Mouse (Mus musculus): ENCODE data around the gene Rnaseh2c.

Rnaseh2c gene

GRCm38 (mm10) chr19:5636036-5636570, 34.4 kb downstream of the Rnaseh2c start:
- DNase-seq (ENCODE audit: low read depth, low spot score) = no peak

GRCm38 (mm10) chr19:5636571-5637041, 34.9 kb downstream of the Rnaseh2c start:
- DNase-seq (ENCODE audit: low read depth, low spot score) = peak; percentile 66

- peak; percentile 96 for DNase-seq (ENCODE audit: low read depth, low spot score)
Observed at GRCm38 (mm10) chr19:5637069-5638047, 35.7 kb downstream of the Rnaseh2c start, which contains the start of gene Rela. Gene Rela, plus strand, starts transcription at chr19:5637483.

GRCm38 (mm10) chr19:5638416-5639005, 36.8 kb downstream of the Rnaseh2c start:
- DNase-seq (ENCODE audit: low read depth, low spot score) = no peak

- no peak for DNase-seq (ENCODE audit: low read depth, low spot score)
Observed at GRCm38 (mm10) chr19:5640339-5640738, 38.7 kb downstream of the Rnaseh2c start.

GRCm38 (mm10) chr19:5641021-5641420, 39.3 kb downstream of the Rnaseh2c start:
- no peak for DNase-seq (ENCODE audit: low read depth, low spot score)

- DNase-seq (ENCODE audit: low read depth, low spot score) = no peak
Observed at GRCm38 (mm10) chr19:5641641-5642040, 40.0 kb downstream of the Rnaseh2c start.

GRCm38 (mm10) chr19:5645280-5645679, 43.6 kb downstream of the Rnaseh2c start:
- DNase-seq (ENCODE audit: low read depth, low spot score) = no peak

- DNase-seq (ENCODE audit: low read depth, low spot score) = no peak
Observed at GRCm38 (mm10) chr19:5646731-5647330, 45.2 kb downstream of the Rnaseh2c start.

GRCm38 (mm10) chr19:5647791-5648190, 46.1 kb downstream of the Rnaseh2c start:
- DNase-seq (ENCODE audit: low read depth, low spot score) = no peak

GRCm38 (mm10) chr19:5648401-5649297, 47.0 kb downstream of the Rnaseh2c start:
- peak; percentile 92 for DNase-seq (ENCODE audit: low read depth, low spot score)

- no peak for DNase-seq (ENCODE audit: low read depth, low spot score)
Observed at GRCm38 (mm10) chr19:5649298-5649741, 47.6 kb downstream of the Rnaseh2c start.

- no peak for DNase-seq (ENCODE audit: low read depth, low spot score)
Observed at GRCm38 (mm10) chr19:5651502-5652274, 50.0 kb downstream of the Rnaseh2c start.

- peak; percentile 27 for DNase-seq (ENCODE audit: low read depth, low spot score)
Observed at GRCm38 (mm10) chr19:5652570-5652969, 50.9 kb downstream of the Rnaseh2c start.

GRCm38 (mm10) chr19:5653969-5654719, 52.5 kb downstream of the Rnaseh2c start:
- DNase-seq (ENCODE audit: low read depth, low spot score) = peak; percentile 52

- DNase-seq (ENCODE audit: low read depth, low spot score) = no peak
Observed at GRCm38 (mm10) chr19:5654720-5655298, 53.1 kb downstream of the Rnaseh2c start.
